Mouse (Mus musculus) hindbrain, embryonic 14.5 days (tissue): ENCODE data around the gene Slamf7. TPM values are rescaled to one million over a fixed set of nuclear protein-coding genes. Genes with fewer than 3 reads are reported as not detected.
A peak's percentile ranks its signal among the peaks of the same experiment; 100 is the strongest.

Experiments used
- ATAC-seq: fragments of 200-750 bp; cut with Nextera tagmentation; 2 replicates; pipeline ENCODE4 v1.8.0; 2017; ENCODE audit warnings: moderate number of reproducible peaks, mild to moderate bottlenecking, moderate TSS enrichment, moderate library complexity; ENCODE audit not compliant: low FRiP score
- DNase-seq: peaks from one replicate; pipeline ENCODE4 v3.0.0-alpha.2; 2015; ENCODE audit warnings: low spot score
- H3K27ac ChIP-seq: fragments of 300-500 bp; sonication (generic); 2 replicates; pipeline ENCODE4 v1.5.1; 2014; ENCODE audit warnings: mild to moderate bottlenecking, moderate library complexity
- H3K27me3 ChIP-seq: fragments of 300-500 bp; sonication (generic); 2 replicates; pipeline ENCODE4 v1.6.1; 2014; ENCODE audit warnings: mild to moderate bottlenecking, low read length, mixed read lengths; ENCODE audit not compliant: control insufficient read depth, insufficient read depth
- H3K36me3 ChIP-seq: fragments of 300-500 bp; sonication (generic); replicated peaks from 2 replicates; pipeline ENCODE4 v1.6.1; 2014; ENCODE audit not compliant: control insufficient read depth, insufficient read depth
- H3K4me1 ChIP-seq: fragments of 300-500 bp; sonication (generic); replicated peaks from 2 replicates; pipeline ENCODE4 v1.6.1; 2014; ENCODE audit warnings: antibody characterized with exemption, low read length, mixed read lengths; ENCODE audit not compliant: control insufficient read depth, insufficient read depth
- H3K4me2 ChIP-seq: fragments of 300-500 bp; sonication (generic); replicated peaks from 2 replicates; pipeline ENCODE4 v1.6.1; 2014; ENCODE audit warnings: mild to moderate bottlenecking, moderate library complexity
- H3K4me3 ChIP-seq: fragments of 300-500 bp; sonication (generic); replicated peaks from 2 replicates; pipeline ENCODE4 v1.5.1; 2014; ENCODE audit warnings: mild to moderate bottlenecking, low read length
- H3K9ac ChIP-seq: fragments of 300-500 bp; sonication (generic); 2 replicates; pipeline ENCODE4 v1.6.1; 2014
- H3K9me3 ChIP-seq: fragments of 300-500 bp; sonication (generic); 2 replicates; pipeline ENCODE4 v1.6.1; 2016; ENCODE audit warnings: low read length; ENCODE audit not compliant: control insufficient read depth
- WGBS: fragments of 180-500 bp; shearing (Covaris S2); extraction: QIAGEN DNeasy Blood & Tissue Kit; methylation state at CpG from one replicate; pipeline ENCODE4 v1.1.7; 2014; 5-methylcytosine and 5-hydroxymethylcytosine counted together
- polyA plus RNA-seq: library from polyadenylated mRNA; unstranded; fragments of >200 nt; fragmentation: Nextera tagmentation; extraction: Ambion mirVana; gene quantifications from 2 replicates; pipeline ENCODE4 v1.2.1, GENCODE M21; 2014

Gene Slamf7
- polyA plus RNA-seq, 1 experiment from 2014 or later = not detected

DNA sequence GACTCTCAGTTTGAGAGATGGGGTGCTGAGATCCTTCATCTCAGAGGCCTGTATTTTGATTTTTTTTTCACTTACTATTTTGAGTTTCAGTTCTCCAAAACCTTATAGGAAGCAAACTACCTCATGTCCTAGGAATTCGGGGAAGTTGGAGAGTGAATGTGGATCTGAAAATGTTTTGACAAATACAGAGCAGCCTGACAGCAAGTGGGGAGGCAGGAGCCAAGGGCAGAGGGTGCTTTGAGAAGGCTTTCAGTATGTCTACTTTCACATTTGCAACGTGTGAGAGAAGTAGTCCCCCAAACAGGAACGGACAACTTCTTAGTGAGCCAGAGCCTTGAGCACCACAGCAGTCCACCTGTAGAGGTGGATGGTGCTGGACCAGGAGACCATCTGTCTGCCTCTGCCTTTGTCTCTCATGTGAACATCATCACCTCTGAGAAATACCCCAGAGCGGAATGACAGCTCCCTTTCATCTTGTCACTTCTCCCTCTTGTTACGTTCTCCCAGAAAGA, 6.3 kb downstream of the Slamf7 start:
- no peak overlapping the region for H3K9ac ChIP-seq
- DNase-seq = no peak
- no peaks in the 10 kb centered on the region for H3K27me3 ChIP-seq
- H3K4me1 ChIP-seq = no peaks in the 10 kb centered on the region
- no peak overlapping the region for H3K4me2 ChIP-seq
- H3K4me3 ChIP-seq = no peak overlapping the region
- ATAC-seq = no peak
- H3K36me3 ChIP-seq = no peaks in the 10 kb centered on the region
- no peak overlapping the region for H3K27ac ChIP-seq
- 80% methylated on average over 5 of the region's 5 CpGs for WGBS
- H3K9me3 ChIP-seq = no peaks in the 10 kb centered on the region

DNA sequence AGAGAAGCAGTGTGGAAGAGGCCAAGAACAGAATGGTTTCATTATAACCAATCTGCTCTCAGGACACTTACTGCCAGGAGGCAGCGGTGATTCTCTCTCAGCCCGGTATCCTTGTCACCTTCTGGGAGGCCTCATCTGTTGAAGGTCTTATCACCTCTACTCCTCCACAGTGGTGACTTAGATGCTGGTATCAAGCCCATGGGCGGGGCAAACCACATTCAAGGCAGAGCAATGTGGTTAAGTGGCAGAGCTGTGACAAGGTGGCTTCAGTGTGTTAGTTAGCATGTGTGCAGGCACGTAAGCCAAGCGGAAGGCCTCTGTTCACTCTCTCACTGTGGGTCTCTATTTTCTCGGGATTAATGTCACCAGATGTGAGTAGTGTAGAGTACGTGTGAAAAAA, 9.2 kb downstream of the Slamf7 start:
- Histone ChIP-seq H3K27me3 (no peaks in the 10 kb centered on the region), H3K9me3 (no peaks in the 10 kb centered on the region), H3K27ac (no peak overlapping the region), H3K4me2 (no peak overlapping the region), H3K36me3 (no peaks in the 10 kb centered on the region), H3K4me1 (no peaks in the 10 kb centered on the region), H3K9ac (no peak overlapping the region), H3K4me3 (no peak overlapping the region)
- ATAC-seq = no peak
- 86% methylated on average over 7 of the region's 7 CpGs for WGBS
- DNase-seq = no peak

DNA sequence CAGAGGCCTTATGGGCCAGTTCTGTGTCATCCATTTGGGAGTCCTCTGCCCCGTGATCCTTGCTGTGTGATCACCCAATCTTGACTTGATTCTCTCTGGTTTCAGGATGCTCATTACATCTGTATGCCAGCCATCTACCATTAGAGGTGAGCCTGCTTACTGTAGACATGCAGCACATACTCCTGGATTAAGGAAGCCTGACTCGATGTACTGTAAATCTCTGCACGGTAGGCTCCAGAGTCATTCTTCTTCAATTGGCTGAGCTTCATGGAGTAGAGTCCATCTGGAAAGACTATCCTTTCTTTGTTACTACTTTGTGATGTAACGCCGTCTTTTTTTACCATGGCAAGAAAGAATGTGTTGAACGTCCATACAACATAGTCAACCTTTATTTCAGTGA, 12.0 kb downstream of the Slamf7 start:
- H3K27ac ChIP-seq = no peak overlapping the region
- H3K27me3 ChIP-seq = no peaks in the 10 kb centered on the region
- H3K36me3 ChIP-seq = no peaks in the 10 kb centered on the region
- no peaks in the 10 kb centered on the region for H3K4me1 ChIP-seq
- ATAC-seq = no peak
- no peak overlapping the region for H3K4me3 ChIP-seq
- H3K9ac ChIP-seq = no peak overlapping the region
- H3K9me3 ChIP-seq = no peaks in the 10 kb centered on the region
- 95% methylated on average over 6 of the region's 6 CpGs for WGBS
- DNase-seq = no peak
- H3K4me2 ChIP-seq = no peak overlapping the region

DNA sequence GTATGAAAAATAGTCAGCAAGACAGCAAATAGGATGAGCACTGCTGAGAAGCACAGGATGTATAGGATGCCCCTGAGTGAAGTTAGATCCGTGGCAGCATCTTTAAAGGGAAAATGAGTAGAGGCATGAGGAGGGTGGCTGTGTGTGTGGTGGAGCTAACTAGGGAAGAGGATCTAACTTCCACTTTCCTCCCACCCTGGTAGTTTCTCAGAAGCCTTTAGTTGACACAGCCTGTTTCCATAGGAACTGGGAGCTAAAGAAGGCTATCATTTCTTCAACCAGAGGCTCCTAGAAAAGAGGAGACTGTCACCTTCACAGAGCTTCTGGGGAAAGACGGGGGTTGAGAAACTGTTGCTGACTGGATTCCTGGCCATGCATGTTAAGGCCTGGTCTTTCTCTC, 14.1 kb downstream of the Slamf7 start:
- ATAC-seq (no peak), DNase-seq (no peak)
- Histone ChIP-seq H3K9ac (no peak overlapping the region), H3K36me3 (no peaks in the 10 kb centered on the region), H3K4me1 (no peaks in the 10 kb centered on the region), H3K4me2 (no peak overlapping the region), H3K27ac (no peak overlapping the region), H3K9me3 (no peaks in the 10 kb centered on the region), H3K27me3 (no peaks in the 10 kb centered on the region), H3K4me3 (no peak overlapping the region)
- WGBS = 67% methylated on average over 2 of the region's 2 CpGs

DNA sequence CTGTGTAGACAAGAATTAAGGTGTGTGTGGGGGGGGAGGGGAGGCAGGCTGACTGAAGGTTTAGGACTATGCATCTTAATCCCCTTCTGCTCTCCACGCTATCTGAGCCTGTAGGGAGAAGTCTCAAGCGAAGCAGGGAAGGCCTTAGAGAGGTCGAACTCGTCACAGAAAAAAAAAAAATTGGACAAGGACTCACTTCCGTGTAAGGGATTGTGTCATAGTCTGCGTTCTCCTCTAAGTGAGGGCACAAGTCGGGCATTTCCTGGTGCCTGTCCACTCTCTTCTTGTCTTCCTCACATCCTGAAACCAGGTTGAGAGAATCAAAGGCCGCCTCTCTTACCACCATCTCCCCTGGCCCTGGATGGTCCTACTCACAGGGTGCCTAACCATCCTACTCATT, 15.7 kb downstream of the Slamf7 start:
- DNase-seq (no peak), ATAC-seq (no peak)
- Histone ChIP-seq H3K9me3 (no peaks in the 10 kb centered on the region), H3K27ac (no peak overlapping the region), H3K4me1 (no peaks in the 10 kb centered on the region), H3K36me3 (no peaks in the 10 kb centered on the region), H3K27me3 (no peaks in the 10 kb centered on the region), H3K4me3 (no peak overlapping the region), H3K9ac (no peak overlapping the region), H3K4me2 (no peak overlapping the region)
- WGBS = 83% methylated on average over 8 of the region's 8 CpGs

DNA sequence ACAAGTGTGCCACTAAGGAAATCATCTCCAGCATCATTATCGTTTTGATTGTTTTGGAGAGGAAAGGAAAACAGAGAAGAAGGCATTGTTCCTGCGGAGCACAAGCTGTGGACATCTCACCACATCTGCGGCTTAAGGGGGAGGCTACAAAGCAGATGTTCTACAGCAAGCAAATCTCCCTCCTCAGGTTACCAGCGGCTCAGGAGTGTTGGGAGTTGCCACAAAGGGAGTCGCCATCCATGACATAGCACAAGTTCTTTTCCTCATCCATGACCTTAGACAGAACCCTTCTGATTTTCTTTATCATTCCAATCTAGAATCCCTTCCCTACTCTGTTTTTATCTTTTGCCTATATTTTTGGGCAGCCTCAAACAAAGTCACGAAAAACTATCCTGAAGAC, 17.1 kb downstream of the Slamf7 start:
- no peak for DNase-seq
- Histone ChIP-seq H3K27ac (no peak overlapping the region), H3K4me2 (no peak overlapping the region), H3K4me1 (no peaks in the 10 kb centered on the region), H3K4me3 (no peak overlapping the region), H3K36me3 (no peaks in the 10 kb centered on the region), H3K9me3 (no peaks in the 10 kb centered on the region), H3K27me3 (no peaks in the 10 kb centered on the region), H3K9ac (no peak overlapping the region)
- no peak for ATAC-seq
- 73% methylated on average over 6 of the region's 6 CpGs for WGBS

DNA sequence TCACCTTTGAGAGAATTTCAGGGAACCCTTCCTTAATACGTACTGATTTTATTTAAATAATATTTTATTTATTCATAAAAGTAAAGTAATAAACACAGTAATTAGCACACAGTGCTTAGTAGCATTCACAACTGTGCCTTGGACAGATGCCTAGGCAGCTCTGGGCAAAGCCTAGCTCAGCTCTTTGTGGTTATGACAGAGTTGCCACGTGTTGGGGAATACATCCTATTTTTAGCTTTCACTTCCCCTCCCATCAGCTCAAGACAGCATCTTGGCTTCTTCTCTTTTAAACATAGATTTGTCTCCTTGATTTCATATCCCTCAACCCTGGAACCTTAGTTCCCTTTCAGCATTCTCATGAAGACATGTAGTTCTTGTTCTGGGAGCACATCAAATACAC, 21.4 kb downstream of the Slamf7 start:
- Histone ChIP-seq H3K9me3 (no peaks in the 10 kb centered on the region), H3K27me3 (no peaks in the 10 kb centered on the region), H3K4me1 (no peaks in the 10 kb centered on the region), H3K27ac (no peak overlapping the region), H3K9ac (no peak overlapping the region), H3K4me2 (no peak overlapping the region), H3K36me3 (no peaks in the 10 kb centered on the region), H3K4me3 (no peak overlapping the region)
- 80% methylated on average over 2 of the region's 2 CpGs for WGBS
- DNase-seq = peak; percentile 28
- no peak for ATAC-seq

DNA sequence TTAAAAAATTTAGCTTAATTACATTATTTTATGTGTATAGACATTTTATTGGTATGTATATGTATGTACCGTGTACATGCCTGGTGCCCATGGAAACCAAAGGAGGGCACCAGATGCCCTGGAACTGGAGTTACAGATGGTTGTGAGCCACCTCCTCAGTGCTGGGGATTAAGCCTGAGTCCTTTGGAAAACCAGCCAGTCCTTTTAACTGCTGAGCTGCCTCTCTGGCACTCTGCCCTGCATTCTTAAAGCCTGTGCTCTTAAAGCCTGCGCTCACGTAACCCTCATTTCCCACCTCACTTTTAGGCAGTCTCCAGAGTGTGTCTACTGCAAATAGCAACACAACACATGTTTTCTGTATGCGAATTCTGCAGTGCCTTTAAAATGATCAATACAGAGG, 21.9 kb downstream of the Slamf7 start:
- Histone ChIP-seq H3K9ac (no peak overlapping the region), H3K27ac (no peak overlapping the region), H3K36me3 (no peaks in the 10 kb centered on the region), H3K9me3 (no peaks in the 10 kb centered on the region), H3K4me1 (no peaks in the 10 kb centered on the region), H3K4me2 (no peak overlapping the region), H3K27me3 (no peaks in the 10 kb centered on the region), H3K4me3 (no peak overlapping the region)
- ATAC-seq (no peak), DNase-seq (no peak)
- WGBS = 83% methylated on average over 4 of the region's 4 CpGs

DNA sequence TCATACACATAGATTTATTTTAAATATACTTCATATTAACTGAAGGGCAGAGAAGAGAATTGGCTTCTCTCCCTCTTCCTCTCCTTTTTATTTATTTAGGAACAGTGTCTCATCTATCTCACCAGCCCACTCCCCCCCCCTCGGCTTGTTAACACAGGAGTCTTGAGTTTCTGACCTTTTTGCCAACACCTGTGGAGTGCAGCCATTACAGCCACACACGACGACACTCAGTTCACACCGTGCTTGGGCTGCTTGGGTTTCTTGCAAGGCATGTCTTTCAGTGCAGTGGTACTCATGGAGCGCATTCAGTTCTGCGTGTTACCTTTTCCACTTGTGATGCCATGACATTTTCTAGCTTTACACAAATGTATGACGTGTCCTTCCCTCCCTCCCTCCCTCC, 22.8 kb downstream of the Slamf7 start:
- Histone ChIP-seq H3K36me3 (no peaks in the 10 kb centered on the region), H3K4me3 (no peak overlapping the region), H3K27ac (no peak overlapping the region), H3K9me3 (no peaks in the 10 kb centered on the region), H3K4me1 (no peaks in the 10 kb centered on the region), H3K27me3 (no peaks in the 10 kb centered on the region), H3K9ac (no peak overlapping the region), H3K4me2 (no peak overlapping the region)
- DNase-seq (no peak), ATAC-seq (no peak)
- 81% methylated on average over 7 of the region's 7 CpGs for WGBS

DNA sequence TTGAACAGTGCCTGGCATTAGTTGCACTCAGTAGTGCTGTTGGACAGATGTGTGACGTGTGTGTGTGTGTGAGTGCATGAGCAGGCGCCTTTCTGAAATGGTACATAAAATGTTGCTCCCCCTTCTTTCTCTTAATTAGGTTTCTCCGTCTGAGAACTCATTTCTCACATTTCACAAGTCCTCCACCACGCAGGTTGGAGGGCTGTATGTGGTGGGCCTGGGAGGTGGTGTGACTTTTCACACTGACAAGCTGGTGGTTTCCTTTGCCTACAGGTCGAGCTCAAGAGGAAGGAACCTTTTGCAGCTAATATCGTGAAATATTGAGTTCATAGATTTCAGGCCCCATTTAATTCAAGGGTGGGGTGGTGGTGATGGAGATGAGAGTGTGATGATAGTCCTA, 23.7 kb downstream of the Slamf7 start:
- no peak for ATAC-seq
- Histone ChIP-seq H3K27me3 (no peaks in the 10 kb centered on the region), H3K4me1 (no peaks in the 10 kb centered on the region), H3K4me3 (no peak overlapping the region), H3K9ac (no peak overlapping the region), H3K27ac (no peak overlapping the region), H3K4me2 (no peak overlapping the region), H3K9me3 (no peaks in the 10 kb centered on the region), H3K36me3 (no peaks in the 10 kb centered on the region)
- 89% methylated on average over 6 of the region's 6 CpGs for WGBS
- DNase-seq = no peak
